Mouse (Mus musculus): Measurements from ENCODE around the gene Habp2.

DNA sequence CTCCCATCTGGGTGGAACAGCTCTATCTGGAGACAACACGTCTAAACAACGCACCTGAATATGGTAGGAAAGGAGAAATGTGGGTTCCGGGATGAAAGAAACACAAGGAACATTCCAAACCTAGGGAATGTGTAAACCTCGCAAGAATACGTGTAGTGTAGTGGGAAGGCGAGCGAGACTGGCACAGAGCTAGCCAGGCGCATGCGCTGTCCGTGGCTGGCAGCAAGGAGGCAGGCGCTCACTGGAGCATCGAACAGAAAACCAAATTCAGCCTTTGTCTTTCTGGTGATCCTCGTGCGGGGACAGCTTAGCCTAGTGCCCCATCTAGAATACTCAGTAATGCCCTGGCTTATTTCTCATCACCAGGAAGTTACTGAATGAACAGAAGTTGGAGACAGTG lies 23.2 kb upstream of the Habp2 start:
- TF ChIP-seq CTCF (IDR thresholded peaks at IDR 0.05; ENCODE audit: low read depth) (no peak), EP300 (IDR thresholded peaks at IDR 0.05; ENCODE audit: low read depth) (no peak)
